In the genomic region with DNA sequence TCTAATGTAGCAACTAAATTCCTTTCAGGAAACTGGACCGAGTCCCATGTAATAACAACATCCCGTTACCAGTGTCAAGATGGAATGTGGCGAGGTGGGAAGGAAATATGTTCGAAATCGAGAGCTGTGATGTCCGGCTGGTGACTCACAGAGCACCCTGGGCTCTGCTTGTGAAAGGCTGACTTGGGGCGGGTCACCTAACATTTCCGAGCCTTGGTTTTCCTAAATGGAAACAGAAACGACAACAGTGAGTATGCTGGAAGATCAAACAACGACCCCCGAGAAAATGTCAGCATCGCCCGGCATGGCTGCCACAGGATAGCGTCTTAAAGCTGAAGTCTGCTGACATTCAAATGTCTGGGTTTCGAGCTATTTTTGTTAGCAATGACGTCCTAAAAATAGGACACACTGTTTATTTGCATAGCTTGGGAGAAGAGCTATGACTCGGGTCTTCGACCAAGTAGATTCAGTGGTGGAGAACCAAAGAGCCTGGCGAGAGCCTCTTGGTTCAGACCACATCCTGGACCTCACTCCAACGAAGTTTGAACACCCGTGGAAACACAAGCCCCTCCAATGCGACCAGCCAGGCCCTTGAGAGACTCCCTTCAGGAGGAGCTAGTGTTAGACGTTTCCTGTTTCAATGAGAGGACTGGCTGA, we compare ENCODE assay signal across 11 mouse cellular contexts. TPM values are rescaled to one million over a fixed set of nuclear protein-coding genes. Genes with fewer than 3 reads are reported as not detected.
DNase-seq lines count a peak whose midpoint lies in the region; ATAC-seq lines count a peak whose summit lies in the region.
"Had no signal": no experiment of that assay in that cellular context is flagged by ENCODE, and none has a peak within 500 bp of the region (broad histone marks: within the 10 kb centered on the region; RNA-seq: fewer than 3 reads in every experiment).

No protein-coding gene starts in this region.

- ATAC-seq in limb, embryonic 13.5 days (ENCODE audit: low FRiP score, low read depth), result no peak
- no peak for ATAC-seq in kidney, embryonic 16.5 days (ENCODE audit: low FRiP score, low TSS enrichment)
- ATAC-seq in erythroid progenitor cell, adult 5-6 weeks (replicated peaks; ENCODE audit: low FRiP score, poor library complexity, severe bottlenecking), result no peak
- ATAC-seq: inflammation-experienced regulatory T-cells, adult 6 months; midbrain, embryonic 13.5 days had no signal

- 62% methylated on average over 23 of the region's 23 CpGs for WGBS in limb, embryonic 13.5 days
- 79% methylated on average over 23 of the region's 23 CpGs for WGBS in limb, embryonic 10.5 days
- WGBS in kidney, embryonic 16.5 days, result 56% methylated on average over 23 of the region's 23 CpGs

- no peak for DNase-seq in limb, embryonic 10.5 days (ENCODE audit: low spot score)
- peak; percentile 80 for DNase-seq in heart, adult 8-10 months (ENCODE audit: low spot score)
- DNase-seq in splenic B cell, adult 2 months (ENCODE audit: low read depth, low spot score), result peak; percentile 83
- DNase-seq in frontal cortex, postnatal 14 days (ENCODE audit: low spot score in 2 of 2), result no peak
- DNase-seq in cerebellum, postnatal 4 days (ENCODE audit: low spot score in 2 of 2), result no peak
- DNase-seq: cerebellum, adult 9-10 months had no signal

- H3K4me3 ChIP-seq in limb, embryonic 13.5 days, result no peak overlapping the region
- H3K4me3 ChIP-seq in limb, embryonic 10.5 days, result no peak overlapping the region
- H3K4me3 ChIP-seq in kidney, embryonic 16.5 days (ENCODE audit: low read length), result 0 out of 2 replicates have a peak overlapping the region, but pooled peaks have one; percentile 18
- H3K4me3 ChIP-seq: midbrain, embryonic 13.5 days had no signal

- H3K27ac ChIP-seq in limb, embryonic 13.5 days, result peak overlapping the region; percentile 3; the same call in 1 of the 2 replicates
- no peak overlapping the region for H3K27ac ChIP-seq in limb, embryonic 10.5 days
- no peak overlapping the region for H3K27ac ChIP-seq in kidney, embryonic 16.5 days (ENCODE audit: low read length)
- H3K27ac ChIP-seq: midbrain, embryonic 13.5 days had no signal

- 0 out of 2 replicates have a peak, but pooled peaks cover 2% of the 10 kb centered on the region for H3K27me3 ChIP-seq in limb, embryonic 13.5 days
- peaks cover 4% of the 10 kb centered on the region; the same call in 1 of the 2 replicates for H3K27me3 ChIP-seq in limb, embryonic 10.5 days (ENCODE audit: low read depth, poor library complexity, severe bottlenecking)
- 0 out of 2 replicates have a peak, but pooled peaks cover 2% of the 10 kb centered on the region for H3K27me3 ChIP-seq in kidney, embryonic 16.5 days (ENCODE audit: insufficient read depth, low read length)
- H3K27me3 ChIP-seq in splenic B cell, adult 2 months (ENCODE audit: control insufficient read depth, insufficient read depth, low read length, poor library complexity, severe bottlenecking), result no peaks in the 10 kb centered on the region
- H3K27me3 ChIP-seq: midbrain, embryonic 13.5 days had no signal

- H3K4me1 ChIP-seq in limb, embryonic 13.5 days, result peaks cover 11% of the 10 kb centered on the region; the same call in 1 of the 2 replicates
- peaks cover 5% of the 10 kb centered on the region for H3K4me1 ChIP-seq in limb, embryonic 10.5 days
- no peaks in the 10 kb centered on the region for H3K4me1 ChIP-seq in kidney, embryonic 16.5 days (ENCODE audit: insufficient read depth, low read length)
- H3K4me1 ChIP-seq: midbrain, embryonic 13.5 days had no signal

- no peaks in the 10 kb centered on the region for H3K9me3 ChIP-seq in limb, embryonic 13.5 days
- no peaks in the 10 kb centered on the region for H3K9me3 ChIP-seq in limb, embryonic 10.5 days (replicated peaks)
- no peaks in the 10 kb centered on the region for H3K9me3 ChIP-seq in kidney, embryonic 16.5 days (ENCODE audit: low read length)
- H3K9me3 ChIP-seq: midbrain, embryonic 13.5 days had no signal

- no peaks in the 10 kb centered on the region for H3K36me3 ChIP-seq in limb, embryonic 13.5 days
- no peaks in the 10 kb centered on the region for H3K36me3 ChIP-seq in limb, embryonic 10.5 days
- H3K36me3 ChIP-seq in kidney, embryonic 16.5 days (ENCODE audit: insufficient read depth, low read length), result no peaks in the 10 kb centered on the region
- H3K36me3 ChIP-seq in splenic B cell, adult 2 months (ENCODE audit: control insufficient read depth, insufficient read depth, low read length, poor library complexity, severe bottlenecking), result no peaks in the 10 kb centered on the region
- H3K36me3 ChIP-seq: midbrain, embryonic 13.5 days had no signal

- no peak overlapping the region for H3K9ac ChIP-seq in limb, embryonic 13.5 days
- H3K9ac ChIP-seq in kidney, embryonic 16.5 days (replicated peaks; ENCODE audit: low read length), result no peak overlapping the region
- H3K9ac ChIP-seq: midbrain, embryonic 13.5 days had no signal

- peak overlapping the region; percentile 21; the same call in 1 of the 2 replicates for H3K4me2 ChIP-seq in limb, embryonic 13.5 days (replicated peaks)
- 0 out of 2 replicates have a peak overlapping the region, but pooled peaks have one; percentile 8 for H3K4me2 ChIP-seq in kidney, embryonic 16.5 days (replicated peaks; ENCODE audit: low read depth, low read length)
- H3K4me2 ChIP-seq: midbrain, embryonic 13.5 days had no signal

RNA-seq across cellular contexts. Expression of gene Socs2, which starts 28.0 kb away (rescaled TPM):
- 72.7 and 88.6 TPM in 2 replicates for polyA plus RNA-seq in limb, embryonic 13.5 days (2015; fragmentation: Nextera tagmentation; extraction: Ambion mirVana)
- polyA plus RNA-seq in limb, embryonic 10.5 days (2016; fragmentation: Nextera tagmentation; extraction: Ambion mirVana), result 34.5 and 40.8 TPM in 2 replicates
- 10 to 100 TPM; 39.1 to 62.3 (median 45.0) TPM for total RNA-seq in heart, adult 8-10 months (2022)
- polyA plus RNA-seq in kidney, embryonic 16.5 days (2015; fragmentation: Nextera tagmentation; extraction: Ambion mirVana), result 23.9 and 27.2 TPM in 2 replicates
- total RNA-seq in erythroid progenitor cell, adult 5-6 weeks (2015; ENCODE audit: low replicate concordance), result not detected in 2 replicates
- total RNA-seq in erythroid progenitor cell, adult 5-6 weeks (2017; ENCODE audit: low replicate concordance), result not detected in 2 replicates

Comparison
In these comparisons a context has a peak if more than half of its experiments do, and no peak if none do; other contexts are left out.
1. DNase-seq: peak in heart, adult 8-10 months (single experiment) and splenic B cell, adult 2 months (single experiment); none in limb, embryonic 10.5 days (single experiment), frontal cortex, postnatal 14 days (0 of 2) and cerebellum, postnatal 4 days (0 of 2).